Mouse (Mus musculus) ES-Bruce4 (cell line): ENCODE data around the gene Lhx3.

Experiments
- CTCF ChIP-seq: IDR thresholded peaks from one replicate; pipeline ENCODE4 v1.8.1; 2011; ENCODE audit warnings: low read depth, low read length
- POLR2A ChIP-seq: IDR thresholded peaks from one replicate; pipeline ENCODE4 v1.8.1; 2011; ENCODE audit warnings: low read length; ENCODE audit not compliant: insufficient read depth

DNA sequence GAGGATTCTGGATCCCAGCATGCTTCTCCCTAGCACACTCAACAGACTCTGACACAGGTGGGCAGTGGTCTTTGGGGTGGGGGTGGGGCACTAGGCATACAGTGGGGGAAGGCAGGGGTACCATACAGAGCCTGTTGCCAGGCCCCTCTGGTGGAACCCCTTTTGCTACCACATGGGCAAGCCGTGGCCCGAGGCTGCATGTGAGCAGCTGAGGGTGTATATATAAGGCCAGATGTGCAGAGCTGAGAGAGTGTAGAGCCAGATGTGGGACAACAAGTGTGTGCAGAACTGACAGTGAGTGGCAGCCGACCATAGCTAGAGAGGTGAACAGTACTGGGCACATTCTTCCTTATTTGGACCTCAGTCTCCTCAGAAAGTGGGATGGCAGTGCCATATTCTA is 41.2 kb downstream of the Lhx3 start:
- TF ChIP-seq CTCF: no peak
- TF ChIP-seq POLR2A: no peak
